Mouse (Mus musculus) kidney, adult 2 months (tissue): ENCODE measurements around the gene Syne2.

Experiments
- CTCF ChIP-seq: fragments of 200-500 bp; conservative IDR thresholded peaks from 2 replicates; pipeline ENCODE4 v1.5.1; 2011; ENCODE audit warnings: low read depth, mild to moderate bottlenecking, control low read depth, low read length, moderate library complexity, mixed read lengths; ENCODE audit not compliant: insufficient read depth, insufficient read length
- POLR2A ChIP-seq: fragments of 200-500 bp; IDR thresholded peaks from one replicate; pipeline ENCODE4 v1.6.1; 2011; ENCODE audit warnings: low read depth, low read length, control low read depth

- TF ChIP-seq CTCF (no peak), POLR2A (no peak)
Observed at GRCm38 (mm10) chr12:75873546-75874235, 55.8 kb downstream of the Syne2 start.
